Mouse (Mus musculus): ENCODE data around the gene Rapgef1. TPM values are rescaled to one million over a fixed set of nuclear protein-coding genes. Genes with fewer than 3 reads are reported as not detected.
"Not testable (repeated sequence)": the region's sequence is repeated elsewhere in the genome, so short reads cannot be mapped to it uniquely, and the experiment has no call there.

The Rapgef1 gene
- polyA plus RNA-seq, 1 experiment from 2014 or later = 5.5 TPM

DNA sequence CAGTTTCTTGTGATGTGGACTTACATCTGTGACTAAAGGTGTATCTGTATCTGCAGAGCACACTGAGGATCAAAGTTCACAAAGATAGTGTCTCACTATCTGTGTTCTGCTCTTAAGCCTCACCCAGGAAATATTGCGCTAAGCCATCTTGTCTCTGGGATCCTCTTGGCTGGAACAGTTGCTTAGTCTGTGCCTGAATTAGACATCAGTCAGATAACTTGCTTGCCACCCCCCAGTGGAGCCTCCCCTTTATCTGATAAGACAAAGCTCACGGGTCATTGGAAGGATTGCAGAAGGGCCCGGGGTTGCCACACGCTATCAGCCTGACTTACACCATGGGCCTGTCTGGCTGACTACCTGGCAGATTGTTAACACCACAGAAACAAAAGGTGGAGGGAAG lies 153.8 kb downstream of the Rapgef1 start:
- Histone ChIP-seq H3K27ac (replicated peaks) (peak overlapping the region; percentile 35; the same call in 1 of the 2 replicates), H3K9ac (no peak overlapping the region), H3K4me1 (replicated peaks) (peaks cover 22% of the 10 kb centered on the region), H3K9me3 (replicated peaks) (no peaks in the 10 kb centered on the region), H3K4me3 (replicated peaks) (no peak overlapping the region), H3K27me3 (no peaks in the 10 kb centered on the region), H3K36me3 (replicated peaks) (peaks cover 20% of the 10 kb centered on the region), H3K4me2 (no peak overlapping the region)
- WGBS (ENCODE audit: insufficient replicate concordance) = 28% methylated on average over 4 of the region's 4 CpGs
- ATAC-seq (ENCODE audit: insufficient read depth) = no peak; the same call in 1 of the 2 replicates

DNA sequence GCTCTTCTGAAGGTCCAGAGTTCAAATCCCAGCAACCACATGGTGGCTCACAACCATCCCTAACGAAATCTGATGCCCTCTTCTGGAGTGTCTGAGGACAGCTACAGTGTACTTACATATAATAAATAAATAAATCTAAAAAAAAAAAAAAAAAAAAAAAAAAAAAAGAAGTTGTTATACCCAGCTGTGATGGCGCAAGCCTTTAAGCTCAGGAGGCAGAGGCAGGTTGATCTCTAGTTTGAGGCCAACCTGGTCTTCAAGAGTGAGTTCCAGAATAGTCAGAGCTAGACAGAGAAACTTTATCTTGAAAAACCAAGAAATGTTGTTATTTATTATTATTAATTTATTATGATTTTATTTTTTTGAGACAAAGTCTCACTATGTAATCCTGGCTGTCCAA lies 161.7 kb downstream of the Rapgef1 start:
- not testable (repeated sequence) for H3K9me3 ChIP-seq (replicated peaks); H3K27ac ChIP-seq (replicated peaks); H3K9ac ChIP-seq; H3K27me3 ChIP-seq; ATAC-seq (ENCODE audit: insufficient read depth); H3K4me2 ChIP-seq; H3K4me3 ChIP-seq (replicated peaks); H3K4me1 ChIP-seq (replicated peaks)
- WGBS (ENCODE audit: insufficient replicate concordance) = 83% methylated on average over 2 of the region's 2 CpGs
- peaks cover 91% of the 10 kb centered on the region for H3K36me3 ChIP-seq (replicated peaks)

GRCm38 (mm10) chr2:29784290-29784689 lies 164.8 kb downstream of the Rapgef1 start:
- no peak overlapping the region for H3K27ac ChIP-seq (replicated peaks)
- no peaks in the 10 kb centered on the region for H3K27me3 ChIP-seq
- no peak for ATAC-seq (ENCODE audit: insufficient read depth)
- H3K9me3 ChIP-seq (replicated peaks) = no peaks in the 10 kb centered on the region
- H3K4me2 ChIP-seq = no peak overlapping the region
- 58% methylated on average over 4 of the region's 4 CpGs for WGBS (ENCODE audit: insufficient replicate concordance)
- H3K4me1 ChIP-seq (replicated peaks) = peaks cover 20% of the 10 kb centered on the region
- no peak overlapping the region for H3K9ac ChIP-seq
- peaks cover 64% of the 10 kb centered on the region for H3K36me3 ChIP-seq (replicated peaks)
- H3K4me3 ChIP-seq (replicated peaks) = no peak overlapping the region

GRCm38 (mm10) chr2:29787104-29787917 lies 167.8 kb downstream of the Rapgef1 start, which contains the start of gene Coq4:
Gene Coq4, plus strand, starts transcription at chr2:29787493.
- H3K27me3 ChIP-seq = no peaks in the 10 kb centered on the region
- H3K9me3 ChIP-seq (replicated peaks) = no peaks in the 10 kb centered on the region
- H3K27ac ChIP-seq (replicated peaks) = peak within 1 kb of the TSS; percentile 83
- ATAC-seq (ENCODE audit: insufficient read depth) = peak; percentile 85
- H3K4me3 ChIP-seq (replicated peaks) = peak within 1 kb of the TSS; percentile 73
- H3K9ac ChIP-seq = peak within 1 kb of the TSS; percentile 65
- 1% methylated on average over 31 of the region's 31 CpGs for WGBS (ENCODE audit: insufficient replicate concordance)
- H3K4me2 ChIP-seq = peak within 1 kb of the TSS; percentile 89
- peaks cover 41% of the 10 kb centered on the region for H3K36me3 ChIP-seq (replicated peaks)
- H3K4me1 ChIP-seq (replicated peaks) = peaks cover 20% of the 10 kb centered on the region

DNA sequence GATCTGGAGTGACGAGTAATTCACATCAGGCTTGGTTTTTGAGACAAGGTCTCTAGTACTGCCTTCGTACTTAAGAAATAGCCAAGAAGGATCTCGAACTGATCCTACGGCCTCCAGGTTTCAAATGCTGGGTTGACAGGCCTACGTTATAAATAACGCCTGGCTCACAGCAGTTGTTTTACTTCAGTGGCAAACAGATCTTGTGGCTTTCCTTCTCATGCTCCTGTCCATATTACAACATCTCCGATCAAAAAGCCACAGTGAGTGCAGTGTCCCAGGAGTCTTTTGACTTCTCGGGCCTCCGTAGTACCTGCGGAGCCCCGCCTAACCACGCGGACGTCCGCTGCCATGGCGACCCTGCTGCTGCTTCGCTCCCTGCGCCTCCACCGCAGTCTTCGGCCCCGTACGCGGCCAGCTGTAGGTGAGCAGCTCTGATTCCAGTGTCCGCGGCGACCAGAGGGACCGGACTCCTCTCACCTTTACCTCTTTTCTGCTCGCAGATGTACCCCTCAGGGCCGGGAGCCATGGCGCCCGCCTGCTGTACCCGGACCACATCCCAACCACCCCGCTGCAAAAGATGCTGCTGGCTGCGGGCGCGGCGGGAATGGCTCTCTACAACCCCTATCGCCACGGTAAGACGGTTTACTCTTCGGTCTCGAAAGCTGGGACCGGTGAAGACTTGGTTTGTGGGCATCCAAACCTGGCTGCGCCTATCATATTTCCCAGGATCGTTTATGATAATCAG lies 168.6 kb downstream of the Rapgef1 start, which contains the start of gene Trub2:
TSS of gene Trub2 (minus strand) at position 566 of the 745 bp plus-strand sequence.
- peak within 1 kb of the TSS; percentile 89 for H3K4me2 ChIP-seq
- H3K36me3 ChIP-seq (replicated peaks) = peaks cover 37% of the 10 kb centered on the region
- peak within 1 kb of the TSS; percentile 65 for H3K9ac ChIP-seq
- H3K9me3 ChIP-seq (replicated peaks) = no peaks in the 10 kb centered on the region
- peaks cover 20% of the 10 kb centered on the region for H3K4me1 ChIP-seq (replicated peaks)
- WGBS (ENCODE audit: insufficient replicate concordance) = under 1% methylated on average over 45 of the region's 45 CpGs
- peak; percentile 90 for ATAC-seq (ENCODE audit: insufficient read depth)
- H3K4me3 ChIP-seq (replicated peaks) = peak within 1 kb of the TSS; percentile 73
- no peaks in the 10 kb centered on the region for H3K27me3 ChIP-seq
- peak within 1 kb of the TSS; percentile 83 for H3K27ac ChIP-seq (replicated peaks)

Other genes with a start within 250 kb of the Rapgef1 start
- gene Gm13420, start 132.0 kb downstream of the Rapgef1 start, polyA plus RNA-seq (2015; fragmentation: Nextera tagmentation; extraction: Ambion mirVana) = 0.41 and 0.44 TPM in 2 replicates
- gene Gm13547, start 139.6 kb downstream of the Rapgef1 start, polyA plus RNA-seq (2015; fragmentation: Nextera tagmentation; extraction: Ambion mirVana) = not detected in 2 replicates
- gene Coq4, start 167.8 kb downstream of the Rapgef1 start, polyA plus RNA-seq (2015; fragmentation: Nextera tagmentation; extraction: Ambion mirVana) = 11.4 and 11.7 TPM in 2 replicates
- 11.1 and 13.0 TPM in 2 replicates for gene Trub2, start 168.8 kb downstream of the Rapgef1 start, polyA plus RNA-seq (2015; fragmentation: Nextera tagmentation; extraction: Ambion mirVana)
- gene Slc27a4, start 182.9 kb downstream of the Rapgef1 start, polyA plus RNA-seq (2015; fragmentation: Nextera tagmentation; extraction: Ambion mirVana) = 3.2 and 4.1 TPM in 2 replicates
- 7.9 and 8.0 TPM in 2 replicates for gene Urm1, start 200.4 kb downstream of the Rapgef1 start, polyA plus RNA-seq (2015; fragmentation: Nextera tagmentation; extraction: Ambion mirVana)
- 35.6 and 36.1 TPM in 2 replicates for gene Cercam, start 249.4 kb downstream of the Rapgef1 start, polyA plus RNA-seq (2015; fragmentation: Nextera tagmentation; extraction: Ambion mirVana)